Mouse (Mus musculus) CH12F3 (cell line): ENCODE results near the gene Ces2e.
"Not testable (repeated sequence)": the region's sequence is repeated elsewhere in the genome, so short reads cannot be mapped to it uniquely, and the experiment has no call there.

Experiments used
- in situ Hi-C: fragments of 300-500 bp; cut with MboI; formaldehyde crosslinking; loops from 2 replicates; pipeline ENCODE4 v1.14.3; 2020; ENCODE audit warnings: low sequenced_read_pairs

The Ces2e gene

GRCm38 (mm10) chr8:104925972-104926596, at the start of gene Ces2e:
Ces2e (plus strand) TSS chr8:104926260.
- in situ Hi-C loops: no loop called here

GRCm38 (mm10) chr8:104886223-104886926, 39.7 kb upstream of the Ces2e start:
- in situ Hi-C loops: not testable (repeated sequence)

GRCm38 (mm10) chr8:104901746-104902145, 24.3 kb upstream of the Ces2e start:
- in situ Hi-C loops: no loop called here

DNA sequence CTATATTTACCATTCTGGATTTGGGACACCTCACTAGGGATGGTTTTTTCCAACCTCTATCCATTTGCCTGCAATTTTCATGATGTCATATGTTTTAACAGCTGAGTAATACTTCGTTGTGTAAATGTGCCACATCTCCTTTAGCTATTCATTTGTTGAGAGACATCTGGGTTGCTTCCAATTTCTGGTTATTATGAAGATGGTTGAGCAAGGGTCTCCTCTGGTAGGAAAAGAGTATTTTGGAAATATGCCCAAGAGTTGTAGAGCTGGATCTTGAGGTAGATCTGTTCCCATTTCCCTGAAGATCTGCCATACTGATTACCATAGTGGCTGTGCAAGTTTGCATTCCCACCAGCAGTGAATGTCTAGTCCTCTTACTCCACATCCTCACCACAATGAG, 18.9 kb upstream of the Ces2e start:
- in situ Hi-C loops: no loop called here

- in situ Hi-C loops: not testable (repeated sequence)
Observed at GRCm38 (mm10) chr8:104909021-104909420, 17.0 kb upstream of the Ces2e start.

- in situ Hi-C loops: not testable (repeated sequence)
Observed at GRCm38 (mm10) chr8:104909651-104910050, 16.4 kb upstream of the Ces2e start.

DNA sequence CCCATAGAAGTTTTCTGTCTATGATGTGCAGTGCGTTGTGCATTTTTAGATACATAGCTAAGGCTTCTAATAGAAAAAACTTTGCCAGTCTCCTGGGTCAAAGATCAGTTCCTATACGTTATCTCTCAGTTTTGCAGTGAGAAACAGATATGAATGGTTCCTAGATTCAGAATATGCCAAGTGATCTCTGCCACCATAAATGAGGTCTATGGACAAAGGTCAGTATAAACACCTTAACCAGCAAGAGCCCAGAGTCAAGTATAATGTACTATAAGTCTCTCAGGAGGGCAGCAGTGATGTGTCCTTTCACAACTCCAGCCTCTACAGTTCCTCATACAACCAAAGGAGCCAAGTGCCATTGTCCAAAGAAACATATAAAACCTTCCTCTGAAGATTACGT, 1.2 kb downstream of the Ces2e start:
- in situ Hi-C loops: no loop called here

DNA sequence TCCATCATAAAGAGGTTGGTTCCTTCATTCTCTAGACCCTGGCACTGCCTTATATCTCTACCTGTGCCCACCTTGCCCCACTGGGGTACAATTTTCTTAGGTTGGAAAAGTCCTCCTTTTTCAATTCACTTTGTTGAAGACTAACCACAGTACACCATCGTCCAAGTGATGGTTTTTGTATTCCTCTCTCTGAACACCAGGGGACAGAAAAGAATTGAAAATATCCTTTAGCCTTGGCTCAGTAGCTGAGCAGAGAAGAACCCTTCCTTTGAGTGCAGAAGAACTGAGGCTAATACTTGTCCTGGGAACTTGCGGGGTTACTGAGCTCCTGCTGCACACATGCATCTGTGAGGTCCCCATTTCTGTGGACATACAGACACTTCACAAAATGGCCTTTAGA, 18.6 kb downstream of the Ces2e start:
- in situ Hi-C loops: no loop called here

DNA sequence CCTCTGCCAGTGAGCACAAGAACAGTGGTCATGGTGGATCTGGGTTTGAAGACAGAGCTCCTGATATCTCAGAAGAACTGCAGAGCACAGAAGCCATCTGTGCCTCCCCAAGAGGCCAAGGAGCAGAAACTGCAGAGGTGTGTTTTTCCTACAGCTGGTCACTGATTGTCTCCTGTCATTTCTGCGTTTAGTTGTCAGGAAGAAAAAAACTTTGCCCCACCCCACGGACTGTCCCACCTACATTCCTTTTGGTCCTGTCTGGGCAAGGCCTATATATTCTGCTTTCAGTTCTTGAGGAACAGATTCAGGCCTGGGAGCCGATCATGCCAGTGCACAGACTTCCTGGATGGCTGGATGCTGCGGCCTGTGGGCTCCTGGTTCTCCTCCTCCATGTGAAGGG, 21.0 kb downstream of the Ces2e start, which contains the start of gene Ces2f:
Gene Ces2f (plus strand): TSS at position 301 of the 400 bp plus-strand sequence.
- in situ Hi-C loops: no loop called here

DNA sequence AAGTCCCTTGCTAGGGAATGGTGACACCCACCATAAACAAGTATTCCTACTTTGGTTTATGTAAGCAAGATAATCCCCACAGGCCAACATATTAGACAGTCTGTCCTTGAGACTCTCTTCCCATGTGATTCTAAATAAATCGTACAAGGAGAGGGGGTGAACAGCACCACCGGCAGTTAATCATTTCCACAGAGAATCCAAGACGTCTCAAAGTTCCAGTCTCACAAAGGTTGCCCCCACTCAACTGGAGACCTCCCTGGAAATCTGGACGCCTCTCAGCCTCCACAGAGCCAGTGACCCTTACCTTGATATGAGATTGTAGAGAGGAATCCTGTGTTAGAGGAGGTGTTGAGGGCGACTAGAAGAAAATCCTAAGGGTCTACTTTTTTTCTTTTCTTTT, 23.0 kb downstream of the Ces2e start:
- in situ Hi-C loops: no loop called here

DNA sequence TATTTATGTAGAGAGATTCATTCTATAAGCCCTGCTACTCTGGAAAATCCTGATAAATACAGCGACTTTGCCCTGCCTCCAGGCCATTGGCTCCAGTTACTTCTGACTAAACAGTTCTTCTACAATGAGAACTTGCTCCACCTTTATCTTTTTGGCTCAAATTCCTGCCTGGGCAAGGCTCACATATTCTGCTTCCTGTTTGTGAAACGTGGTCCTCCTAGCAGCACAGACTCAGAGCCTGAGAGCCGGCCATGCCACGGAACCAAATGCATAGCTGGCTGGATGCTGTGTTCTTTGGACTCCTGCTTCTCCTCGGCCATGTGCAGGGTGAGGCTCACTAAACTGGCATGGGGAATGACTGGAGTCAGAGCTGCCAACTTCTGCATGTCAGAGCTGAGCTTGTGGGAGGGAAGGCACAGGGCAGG, 35.5 kb downstream of the Ces2e start, which contains the start of gene Ces2g:
Gene Ces2g (plus strand): TSS at position 182 of the 425 bp plus-strand sequence.
- in situ Hi-C loops: no loop called here

- in situ Hi-C loops: no loop called here
Observed at GRCm38 (mm10) chr8:104962229-104962901, 36.3 kb downstream of the Ces2e start.

- in situ Hi-C loops: no loop called here
Observed at GRCm38 (mm10) chr8:104963375-104963894, 37.4 kb downstream of the Ces2e start.

GRCm38 (mm10) chr8:104984126-104984525, 58.1 kb downstream of the Ces2e start:
- in situ Hi-C loops: no loop called here
